Mouse (Mus musculus): Measurements from ENCODE around the gene Fbxl13.

Gene Fbxl13

GRCm38 (mm10) chr5:21483275-21483674, 162.2 kb downstream of the Fbxl13 start:
- no peak for DNase-seq (ENCODE audit: low spot score)

- no peak for DNase-seq (ENCODE audit: low spot score)
Observed at GRCm38 (mm10) chr5:21482446-21483222, 162.8 kb downstream of the Fbxl13 start.

GRCm38 (mm10) chr5:21481521-21481920, 163.9 kb downstream of the Fbxl13 start:
- DNase-seq (ENCODE audit: low spot score), result no peak

GRCm38 (mm10) chr5:21479746-21480145, 165.7 kb downstream of the Fbxl13 start:
- DNase-seq (ENCODE audit: low spot score), result no peak

- no peak for DNase-seq (ENCODE audit: low spot score)
Observed at GRCm38 (mm10) chr5:21478428-21478827, 167.0 kb downstream of the Fbxl13 start.

GRCm38 (mm10) chr5:21468100-21468499, 177.3 kb downstream of the Fbxl13 start:
- DNase-seq (ENCODE audit: low spot score), result no peak

GRCm38 (mm10) chr5:21467387-21467786, 178.0 kb downstream of the Fbxl13 start:
- DNase-seq (ENCODE audit: low spot score), result peak; percentile 35

GRCm38 (mm10) chr5:21440833-21441530, 204.5 kb downstream of the Fbxl13 start:
- DNase-seq (ENCODE audit: low spot score), result no peak

GRCm38 (mm10) chr5:21439446-21440110, 205.9 kb downstream of the Fbxl13 start:
- DNase-seq (ENCODE audit: low spot score), result no peak

- no peak for DNase-seq (ENCODE audit: low spot score)
Observed at GRCm38 (mm10) chr5:21438428-21438827, 207.0 kb downstream of the Fbxl13 start.

- no peak for DNase-seq (ENCODE audit: low spot score)
Observed at GRCm38 (mm10) chr5:21436471-21436975, 208.9 kb downstream of the Fbxl13 start.

- DNase-seq (ENCODE audit: low spot score), result peak; percentile 55
Observed at GRCm38 (mm10) chr5:21434148-21434929, 211.1 kb downstream of the Fbxl13 start.
